Mouse (Mus musculus): ENCODE results near the gene Brd7. TPM values are rescaled to one million over a fixed set of nuclear protein-coding genes. Genes with fewer than 3 reads are reported as not detected.

The Brd7 gene
- polyA plus RNA-seq, 1 experiment from 2014 or later: 87.3 TPM

- H3K27ac ChIP-seq (ENCODE audit: low read depth): no peak overlapping the region
- H3K4me2 ChIP-seq: no peak overlapping the region
- no peaks in the 10 kb centered on the region for H3K27me3 ChIP-seq (ENCODE audit: insufficient read depth, low read length)
- no peak overlapping the region for H3K4me3 ChIP-seq (ENCODE audit: low read depth, low read length)
- TF ChIP-seq CTCF (IDR thresholded peaks at IDR 0.05; ENCODE audit: low read depth): no peak
- 34% methylated on average over 3 of the region's 3 CpGs for WGBS
- H3K4me1 ChIP-seq (ENCODE audit: insufficient read depth): no peaks in the 10 kb centered on the region
- no peaks in the 10 kb centered on the region for H3K9me3 ChIP-seq (ENCODE audit: low read depth, low read length)
- peak; percentile 32 for DNase-seq
- H3K9ac ChIP-seq: no peak overlapping the region
- no peak for ATAC-seq (ENCODE audit: insufficient read depth)
- H3K36me3 ChIP-seq (ENCODE audit: insufficient read depth): no peaks in the 10 kb centered on the region
These were observed 7.8 kb upstream of the Brd7 start for GRCm38 (mm10) chr8:88369805-88370204.

GRCm38 (mm10) chr8:88369221-88369620, 7.2 kb upstream of the Brd7 start:
- Histone ChIP-seq H3K27ac (ENCODE audit: low read depth) (no peak overlapping the region), H3K9ac (no peak overlapping the region), H3K36me3 (ENCODE audit: insufficient read depth) (no peaks in the 10 kb centered on the region), H3K9me3 (ENCODE audit: low read depth, low read length) (no peaks in the 10 kb centered on the region), H3K4me3 (ENCODE audit: low read depth, low read length) (no peak overlapping the region), H3K4me2 (no peak overlapping the region), H3K27me3 (ENCODE audit: insufficient read depth, low read length) (no peaks in the 10 kb centered on the region), H3K4me1 (ENCODE audit: insufficient read depth) (no peaks in the 10 kb centered on the region)
- 17% methylated on average over 6 of the region's 6 CpGs for WGBS
- no peak for ATAC-seq (ENCODE audit: insufficient read depth)
- peak; percentile 63 for TF ChIP-seq CTCF (IDR thresholded peaks at IDR 0.05; ENCODE audit: low read depth)
- DNase-seq: peak; percentile 58

- H3K36me3 ChIP-seq (ENCODE audit: insufficient read depth): peaks cover 18% of the 10 kb centered on the region
- TF ChIP-seq CTCF (IDR thresholded peaks at IDR 0.05; ENCODE audit: low read depth): no peak
- H3K27me3 ChIP-seq (ENCODE audit: insufficient read depth, low read length): no peaks in the 10 kb centered on the region
- WGBS: 27% methylated on average over 11 of the region's 11 CpGs
- no peak for DNase-seq
- no peaks in the 10 kb centered on the region for H3K9me3 ChIP-seq (ENCODE audit: low read depth, low read length)
- H3K4me2 ChIP-seq: peak overlapping the region; percentile 88
- peak overlapping the region; percentile 91; the same call in 1 of the 2 replicates for H3K27ac ChIP-seq (ENCODE audit: low read depth)
- peak overlapping the region; percentile 99 for H3K4me3 ChIP-seq (ENCODE audit: low read depth, low read length)
- H3K9ac ChIP-seq: peak overlapping the region; percentile 96
- no peaks in the 10 kb centered on the region for H3K4me1 ChIP-seq (ENCODE audit: insufficient read depth)
- peak; percentile 32 for ATAC-seq (ENCODE audit: insufficient read depth)
These were observed 604 bp upstream of the Brd7 start for GRCm38 (mm10) chr8:88362446-88363150.

- peak; percentile 36; the same call in 1 of the 2 replicates for ATAC-seq (ENCODE audit: insufficient read depth)
- Histone ChIP-seq H3K4me1 (ENCODE audit: insufficient read depth) (no peaks in the 10 kb centered on the region), H3K36me3 (ENCODE audit: insufficient read depth) (peaks cover 33% of the 10 kb centered on the region), H3K4me2 (peak overlapping the region; percentile 88), H3K27ac (ENCODE audit: low read depth) (peak overlapping the region; percentile 91), H3K9ac (peak overlapping the region; percentile 96), H3K27me3 (ENCODE audit: insufficient read depth, low read length) (no peaks in the 10 kb centered on the region), H3K4me3 (ENCODE audit: low read depth, low read length) (peak overlapping the region; percentile 99), H3K9me3 (ENCODE audit: low read depth, low read length) (no peaks in the 10 kb centered on the region)
- TF ChIP-seq CTCF (IDR thresholded peaks at IDR 0.05; ENCODE audit: low read depth): no peak
- under 1% methylated on average over 31 of the region's 31 CpGs for WGBS
- peak; percentile 35 for DNase-seq
These were observed 818 bp downstream of the Brd7 start for GRCm38 (mm10) chr8:88361044-88361707.

GRCm38 (mm10) chr8:88359959-88360358, 2.0 kb downstream of the Brd7 start:
- peaks cover 45% of the 10 kb centered on the region for H3K36me3 ChIP-seq (ENCODE audit: insufficient read depth)
- H3K4me3 ChIP-seq (ENCODE audit: low read depth, low read length): peak overlapping the region; percentile 99
- H3K4me1 ChIP-seq (ENCODE audit: insufficient read depth): no peaks in the 10 kb centered on the region
- peak; percentile 48 for TF ChIP-seq CTCF (IDR thresholded peaks at IDR 0.05; ENCODE audit: low read depth)
- H3K27me3 ChIP-seq (ENCODE audit: insufficient read depth, low read length): no peaks in the 10 kb centered on the region
- WGBS: 62% methylated on average over 2 of the region's 2 CpGs
- H3K9me3 ChIP-seq (ENCODE audit: low read depth, low read length): no peaks in the 10 kb centered on the region
- DNase-seq (peak; percentile 67), ATAC-seq (ENCODE audit: insufficient read depth) (no peak)
- H3K4me2 ChIP-seq: peak overlapping the region; percentile 88
- no peak overlapping the region for H3K27ac ChIP-seq (ENCODE audit: low read depth)
- H3K9ac ChIP-seq: peak overlapping the region; percentile 96; the same call in 1 of the 2 replicates

- Histone ChIP-seq H3K27ac (ENCODE audit: low read depth) (no peak overlapping the region), H3K27me3 (ENCODE audit: insufficient read depth, low read length) (no peaks in the 10 kb centered on the region), H3K4me1 (ENCODE audit: insufficient read depth) (no peaks in the 10 kb centered on the region), H3K36me3 (ENCODE audit: insufficient read depth) (peaks cover 65% of the 10 kb centered on the region), H3K4me2 (no peak overlapping the region), H3K9me3 (ENCODE audit: low read depth, low read length) (no peaks in the 10 kb centered on the region), H3K9ac (no peak overlapping the region), H3K4me3 (ENCODE audit: low read depth, low read length) (no peak overlapping the region)
- DNase-seq (peak; percentile 70), ATAC-seq (ENCODE audit: insufficient read depth) (no peak)
- peak; percentile 30 for TF ChIP-seq CTCF (IDR thresholded peaks at IDR 0.05; ENCODE audit: low read depth)
- 72% methylated on average over 5 of the region's 5 CpGs for WGBS
These were observed 4.0 kb downstream of the Brd7 start for GRCm38 (mm10) chr8:88357946-88358345.

- Histone ChIP-seq H3K4me2 (no peak overlapping the region), H3K4me3 (ENCODE audit: low read depth, low read length) (no peak overlapping the region), H3K9me3 (ENCODE audit: low read depth, low read length) (no peaks in the 10 kb centered on the region), H3K4me1 (ENCODE audit: insufficient read depth) (no peaks in the 10 kb centered on the region), H3K27me3 (ENCODE audit: insufficient read depth, low read length) (no peaks in the 10 kb centered on the region), H3K36me3 (ENCODE audit: insufficient read depth) (peaks cover 71% of the 10 kb centered on the region), H3K27ac (ENCODE audit: low read depth) (no peak overlapping the region), H3K9ac (no peak overlapping the region)
- WGBS: 76% methylated on average over 5 of the region's 5 CpGs
- TF ChIP-seq CTCF (IDR thresholded peaks at IDR 0.05; ENCODE audit: low read depth): no peak
- no peak for ATAC-seq (ENCODE audit: insufficient read depth)
- no peak for DNase-seq
These were observed 4.6 kb downstream of the Brd7 start for GRCm38 (mm10) chr8:88357226-88357933.

Measured in lung, embryonic 14.5 days (tissue).